Mouse (Mus musculus): ENCODE measurements around the gene Mien1. TPM values are rescaled to one million over a fixed set of nuclear protein-coding genes. Genes with fewer than 3 reads are reported as not detected.

Mien1 gene
- polyA plus RNA-seq, 1 experiment = not detected

DNA sequence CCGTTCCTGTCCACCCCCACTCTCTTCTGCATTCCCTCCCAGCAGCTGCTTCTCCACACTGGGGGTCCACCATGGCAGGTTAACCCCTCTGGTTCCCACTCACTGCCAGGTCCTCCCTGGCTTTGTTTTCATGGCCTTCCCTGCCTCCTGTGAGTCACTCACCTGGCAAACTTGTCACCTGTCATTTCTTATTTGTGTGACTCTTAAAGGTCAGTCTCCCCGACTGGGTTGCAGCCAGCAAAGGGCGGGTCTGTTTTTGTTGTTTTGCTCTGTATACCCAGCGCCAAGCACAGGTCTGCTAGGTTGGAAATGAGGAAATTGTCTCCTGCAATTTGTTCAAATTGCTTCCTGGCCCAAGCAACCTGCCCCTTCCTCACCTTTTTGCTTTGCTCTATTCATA is 6.9 kb upstream of the Mien1 start:
- H3K4me1 ChIP-seq (ENCODE audit: control insufficient read depth, insufficient read depth, low read length) = peaks cover 13% of the 10 kb centered on the region; the same call in 1 of the 2 replicates
- no peak overlapping the region for H3K4me3 ChIP-seq (ENCODE audit: insufficient read depth, low read depth, low read length)
- no peak overlapping the region for H3K27ac ChIP-seq (ENCODE audit: insufficient read depth, low read depth, low read length)
- WGBS = 82% methylated on average over 4 of the region's 4 CpGs
- TF ChIP-seq POLR2A (IDR thresholded peaks at IDR 0.05; ENCODE audit: insufficient read depth, low read depth, low read length) = no peak
- no peak for TF ChIP-seq CTCF (IDR thresholded peaks at IDR 0.05; ENCODE audit: insufficient read depth, low read depth, low read length)

DNA sequence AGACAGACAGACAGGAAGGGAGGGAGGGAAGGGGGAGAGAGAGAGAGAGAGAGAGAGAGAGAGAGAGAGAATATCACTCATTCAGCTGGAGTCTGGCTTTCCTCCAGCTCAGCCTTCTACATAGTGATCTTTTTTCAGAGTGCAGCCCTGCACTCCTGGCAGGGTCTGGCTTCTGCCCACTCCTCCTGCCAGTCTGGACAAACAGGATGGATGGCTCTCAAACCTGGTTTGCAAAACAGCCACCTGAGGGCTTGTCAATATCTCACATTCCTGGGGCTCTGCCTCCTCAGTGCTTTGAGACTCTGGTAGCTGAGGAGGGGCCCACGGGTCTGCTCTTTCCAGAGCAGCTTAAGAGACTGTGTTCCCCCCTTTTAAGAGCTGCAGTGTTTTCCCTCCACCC is 6.4 kb upstream of the Mien1 start:
- no peak overlapping the region for H3K4me3 ChIP-seq (ENCODE audit: insufficient read depth, low read depth, low read length)
- no peak overlapping the region for H3K27ac ChIP-seq (ENCODE audit: insufficient read depth, low read depth, low read length)
- WGBS = 47% methylated on average over 1 of the region's 1 CpGs
- TF ChIP-seq POLR2A (IDR thresholded peaks at IDR 0.05; ENCODE audit: insufficient read depth, low read depth, low read length) (no peak), CTCF (IDR thresholded peaks at IDR 0.05; ENCODE audit: insufficient read depth, low read depth, low read length) (no peak)
- H3K4me1 ChIP-seq (ENCODE audit: control insufficient read depth, insufficient read depth, low read length) = peaks cover 9% of the 10 kb centered on the region; the same call in 1 of the 2 replicates

DNA sequence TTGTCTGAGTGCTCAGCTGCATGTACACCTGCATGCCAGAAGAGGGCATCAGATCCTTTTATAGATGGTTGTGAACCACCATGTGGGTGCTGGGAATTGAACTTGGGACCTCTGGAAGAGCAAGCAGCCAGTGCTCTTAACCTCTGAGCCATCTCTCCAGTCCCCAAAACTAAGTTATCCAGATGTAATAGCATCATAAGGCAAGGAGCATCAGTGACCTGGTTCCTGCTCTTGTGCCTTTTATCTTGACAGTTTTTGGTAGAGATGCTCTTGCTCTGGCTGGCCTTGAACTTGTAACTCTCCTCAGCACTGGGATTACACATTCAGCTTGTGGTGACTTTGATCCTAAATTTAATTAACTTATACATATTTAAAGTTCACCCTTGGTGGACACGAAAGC is 4.9 kb upstream of the Mien1 start:
- WGBS = 96% methylated on average over 1 of the region's 1 CpGs
- H3K4me1 ChIP-seq (ENCODE audit: control insufficient read depth, insufficient read depth, low read length) = peaks cover 2% of the 10 kb centered on the region; the same call in 1 of the 2 replicates

DNA sequence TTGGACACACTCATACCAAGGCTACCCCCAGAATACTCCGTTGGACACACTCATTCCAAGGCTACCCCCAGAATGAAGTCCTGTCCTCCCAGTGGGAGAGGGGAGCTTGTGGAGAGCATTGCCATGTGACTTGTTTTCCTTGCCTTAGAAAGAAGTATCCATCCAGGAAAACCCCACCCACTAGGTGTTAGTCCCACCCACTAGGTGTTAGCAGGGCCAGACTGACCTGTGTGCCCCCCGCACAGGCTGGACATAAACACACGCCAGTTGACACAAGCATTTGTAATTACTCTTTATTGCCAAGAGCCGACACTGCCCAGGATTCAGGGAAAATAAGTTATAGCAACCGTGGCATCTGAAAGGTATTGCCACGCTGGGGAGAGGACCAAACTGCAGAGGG is 1.4 kb downstream of the Mien1 start:
- TF ChIP-seq POLR2A (IDR thresholded peaks at IDR 0.05; ENCODE audit: insufficient read depth, low read depth, low read length) (no peak), CTCF (IDR thresholded peaks at IDR 0.05; ENCODE audit: insufficient read depth, low read depth, low read length) (no peak)
- Histone ChIP-seq H3K4me1 (ENCODE audit: control insufficient read depth, insufficient read depth, low read length) (peaks cover 4% of the 10 kb centered on the region; the same call in 1 of the 2 replicates), H3K27ac (ENCODE audit: insufficient read depth, low read depth, low read length) (no peak overlapping the region), H3K4me3 (ENCODE audit: insufficient read depth, low read depth, low read length) (no peak overlapping the region)
- WGBS = 88% methylated on average over 6 of the region's 6 CpGs

More for the DNA sequence above, 4.9 kb upstream of the Mien1 start:
- TF ChIP-seq CTCF (IDR thresholded peaks at IDR 0.05; ENCODE audit: insufficient read depth, low read depth, low read length) (no peak), POLR2A (IDR thresholded peaks at IDR 0.05; ENCODE audit: insufficient read depth, low read depth, low read length) (no peak)
- H3K27ac ChIP-seq (ENCODE audit: insufficient read depth, low read depth, low read length) = no peak overlapping the region
- no peak overlapping the region for H3K4me3 ChIP-seq (ENCODE audit: insufficient read depth, low read depth, low read length)

DNA sequence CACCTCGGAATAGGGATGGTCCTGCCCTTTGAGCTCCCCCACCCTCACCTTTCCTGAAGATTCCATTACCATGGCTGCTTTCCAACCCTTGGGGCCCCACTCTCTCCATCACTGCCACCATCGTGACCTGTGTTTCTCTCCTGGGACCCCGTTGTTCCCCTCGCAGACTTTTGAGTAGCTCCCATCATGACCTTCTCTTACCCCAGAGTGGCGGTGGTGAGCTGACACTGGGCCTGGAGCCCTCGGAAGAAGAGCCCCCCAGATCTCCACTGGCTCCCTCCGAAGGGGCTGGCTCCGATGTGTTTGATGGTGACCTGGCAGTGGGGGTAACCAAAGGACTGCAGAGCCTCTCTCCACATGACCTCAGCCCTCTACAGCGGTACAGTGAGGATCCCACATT is 3.1 kb downstream of the Mien1 start:
- peaks cover 4% of the 10 kb centered on the region; the same call in 1 of the 2 replicates for H3K4me1 ChIP-seq (ENCODE audit: control insufficient read depth, insufficient read depth, low read length)
- no peak overlapping the region for H3K4me3 ChIP-seq (ENCODE audit: insufficient read depth, low read depth, low read length)
- no peak overlapping the region for H3K27ac ChIP-seq (ENCODE audit: insufficient read depth, low read depth, low read length)
- no peak for TF ChIP-seq POLR2A (IDR thresholded peaks at IDR 0.05; ENCODE audit: insufficient read depth, low read depth, low read length)
- no peak for TF ChIP-seq CTCF (IDR thresholded peaks at IDR 0.05; ENCODE audit: insufficient read depth, low read depth, low read length)
- WGBS = 92% methylated on average over 9 of the region's 9 CpGs

DNA sequence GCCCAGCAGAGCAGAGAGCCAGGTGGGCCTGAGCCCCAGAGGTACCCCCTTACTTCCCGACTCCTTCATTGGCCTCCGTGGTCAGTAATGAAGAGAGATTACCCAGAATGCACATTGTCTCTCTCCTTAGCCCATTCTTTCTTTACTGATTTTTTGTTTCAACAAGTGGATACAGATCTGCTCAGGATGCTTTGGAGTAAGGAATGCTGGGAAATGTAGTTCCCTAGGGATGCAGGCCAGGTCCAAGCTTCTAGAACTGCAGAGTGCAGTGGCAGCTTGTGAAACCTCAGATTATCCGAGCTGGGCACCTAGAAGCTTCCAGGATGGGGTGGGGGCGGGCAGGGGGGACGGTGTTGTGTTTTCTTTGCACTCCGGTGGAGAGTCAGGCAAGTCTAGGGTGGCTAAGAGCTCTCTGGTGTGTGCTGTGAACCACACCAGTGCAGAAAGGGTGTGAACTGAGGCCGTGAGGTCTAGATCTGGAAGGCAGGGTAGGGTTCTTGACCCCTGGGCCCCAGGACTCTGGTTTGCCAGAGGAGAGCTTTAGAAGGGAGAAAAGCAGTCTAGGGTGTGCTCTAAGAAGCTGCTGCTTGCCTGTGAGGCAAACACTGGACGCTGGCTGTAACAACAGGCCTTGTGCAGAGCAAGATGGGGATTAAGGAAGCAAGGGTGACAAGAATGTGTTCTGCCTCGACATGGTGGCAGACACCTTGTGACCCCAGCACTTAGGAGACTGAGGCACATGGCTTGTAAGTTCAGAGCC is 6.9 kb downstream of the Mien1 start:
- WGBS = 87% methylated on average over 9 of the region's 9 CpGs

DNA sequence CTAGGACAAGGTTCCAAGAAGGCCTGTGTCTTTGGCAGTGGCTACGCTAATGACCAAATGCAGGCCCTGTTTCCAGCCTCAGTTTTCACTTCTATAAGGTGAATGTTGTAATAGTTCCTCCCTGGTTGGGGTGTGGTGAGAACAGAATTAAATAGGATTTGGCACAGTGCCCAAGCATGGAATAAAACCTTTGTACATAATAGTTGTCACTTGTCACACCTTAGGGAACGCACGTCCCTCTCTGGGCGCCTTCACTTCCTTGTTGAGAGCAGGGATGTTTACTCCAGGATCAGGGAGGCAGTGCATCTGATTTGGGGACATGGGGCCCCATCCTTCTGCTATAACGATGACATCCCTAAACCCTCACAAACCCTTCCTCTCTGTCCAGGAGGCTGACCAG is 10.4 kb downstream of the Mien1 start:
- no peak overlapping the region for H3K27ac ChIP-seq (ENCODE audit: insufficient read depth, low read depth, low read length)
- WGBS = 84% methylated on average over 5 of the region's 5 CpGs
- no peak overlapping the region for H3K4me3 ChIP-seq (ENCODE audit: insufficient read depth, low read depth, low read length)
- no peaks in the 10 kb centered on the region for H3K4me1 ChIP-seq (ENCODE audit: control insufficient read depth, insufficient read depth, low read length)
- TF ChIP-seq CTCF (IDR thresholded peaks at IDR 0.05; ENCODE audit: insufficient read depth, low read depth, low read length) (no peak), POLR2A (IDR thresholded peaks at IDR 0.05; ENCODE audit: insufficient read depth, low read depth, low read length) (no peak)

More for the DNA sequence above, 6.9 kb downstream of the Mien1 start:
- TF ChIP-seq CTCF (IDR thresholded peaks at IDR 0.05; ENCODE audit: insufficient read depth, low read depth, low read length) (no peak), POLR2A (IDR thresholded peaks at IDR 0.05; ENCODE audit: insufficient read depth, low read depth, low read length) (no peak)
- no peak overlapping the region for H3K27ac ChIP-seq (ENCODE audit: insufficient read depth, low read depth, low read length)
- no peaks in the 10 kb centered on the region for H3K4me1 ChIP-seq (ENCODE audit: control insufficient read depth, insufficient read depth, low read length)
- no peak overlapping the region for H3K4me3 ChIP-seq (ENCODE audit: insufficient read depth, low read depth, low read length)

DNA sequence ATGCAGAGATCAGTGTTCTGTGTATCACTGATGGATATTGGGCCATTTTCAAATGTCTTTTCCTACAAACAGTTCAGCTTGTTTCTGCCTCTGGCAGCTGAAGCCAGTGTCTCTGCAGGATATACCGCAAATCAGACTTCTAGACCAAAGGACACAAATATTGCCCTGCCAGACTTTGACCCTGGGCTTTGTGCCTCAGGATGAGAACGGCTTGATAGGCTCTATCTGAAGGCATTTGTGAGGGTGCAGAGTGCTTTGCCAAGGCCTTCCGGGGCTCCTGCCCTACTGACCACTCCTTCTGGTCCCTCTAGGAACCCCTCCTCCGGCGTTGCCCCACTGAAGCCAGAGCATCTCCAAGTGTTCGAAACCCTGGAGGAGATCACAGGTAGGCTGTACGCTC is 12.2 kb downstream of the Mien1 start:
- Histone ChIP-seq H3K4me3 (ENCODE audit: insufficient read depth, low read depth, low read length) (no peak overlapping the region), H3K4me1 (ENCODE audit: control insufficient read depth, insufficient read depth, low read length) (no peaks in the 10 kb centered on the region), H3K27ac (ENCODE audit: insufficient read depth, low read depth, low read length) (no peak overlapping the region)
- WGBS = 94% methylated on average over 7 of the region's 7 CpGs
- no peak for TF ChIP-seq POLR2A (IDR thresholded peaks at IDR 0.05; ENCODE audit: insufficient read depth, low read depth, low read length)
- no peak for TF ChIP-seq CTCF (IDR thresholded peaks at IDR 0.05; ENCODE audit: insufficient read depth, low read depth, low read length)

DNA sequence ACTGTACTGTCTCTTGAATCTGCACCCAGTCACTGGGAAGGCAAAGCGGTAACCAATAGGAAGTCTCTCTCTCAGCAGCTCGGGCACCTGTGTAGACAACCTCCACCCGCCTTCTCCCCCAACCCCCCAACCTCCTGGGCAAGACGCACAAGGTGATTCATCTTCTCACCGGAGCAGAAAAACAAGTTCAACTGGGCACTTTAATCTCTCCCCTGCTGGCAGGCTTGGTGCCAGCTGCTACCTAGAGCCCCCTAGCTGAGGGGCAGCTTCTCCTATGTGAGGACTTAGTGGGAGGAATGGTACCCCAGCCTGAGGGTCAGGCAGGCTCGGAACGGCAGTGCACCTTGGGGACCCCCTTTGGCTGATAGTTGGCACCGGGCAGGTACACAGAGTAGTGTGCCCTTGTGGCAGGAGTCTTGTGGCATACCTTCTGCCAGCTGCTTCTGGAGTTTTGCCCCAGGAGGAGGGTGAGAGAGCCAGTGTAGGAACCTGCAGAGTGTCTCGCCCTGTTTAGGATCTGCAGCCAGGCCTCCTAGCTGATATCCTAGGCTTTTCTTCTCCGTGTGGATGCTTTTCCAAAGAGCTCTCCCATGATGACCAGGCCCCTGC is 19.7 kb downstream of the Mien1 start:
- Histone ChIP-seq H3K27ac (ENCODE audit: insufficient read depth, low read depth, low read length) (peak overlapping the region; percentile 1; the same call in 1 of the 2 replicates), H3K4me3 (ENCODE audit: insufficient read depth, low read depth, low read length) (no peak overlapping the region), H3K4me1 (ENCODE audit: control insufficient read depth, insufficient read depth, low read length) (peaks cover 21% of the 10 kb centered on the region)
- 71% methylated on average over 10 of the region's 10 CpGs for WGBS
- TF ChIP-seq POLR2A (IDR thresholded peaks at IDR 0.05; ENCODE audit: insufficient read depth, low read depth, low read length) = no peak
- TF ChIP-seq CTCF (IDR thresholded peaks at IDR 0.05; ENCODE audit: insufficient read depth, low read depth, low read length) = no peak

Measured in olfactory bulb, adult 2 months (tissue).